In genomic region chr14:14687258-14687890, GRCm38 (mm10) we compare ENCODE assay signal across 23 mouse cellular contexts. TPM values are rescaled to one million over a fixed set of nuclear protein-coding genes. Genes with fewer than 3 reads are reported as not detected.
DNase-seq lines count a peak whose midpoint lies in the region; ATAC-seq and TF ChIP-seq lines count a peak whose summit lies in the region.
"Had no signal": no experiment of that assay in that cellular context is flagged by ENCODE, and none has a peak within 500 bp of the region (broad histone marks: within the 10 kb centered on the region; RNA-seq: fewer than 3 reads in every experiment).

No protein-coding gene starts in this region.

- TF ChIP-seq CTCF in spleen, adult 2 months (IDR thresholded peaks at IDR 0.05; ENCODE audit: extremely low read depth, insufficient read depth, insufficient read length, insufficient replicate concordance), result no peak

- no peaks in the 10 kb centered on the region for H3K36me3 ChIP-seq in spleen, adult 2 months (ENCODE audit: control insufficient read depth, insufficient read depth, low read length)
- no peaks in the 10 kb centered on the region for H3K36me3 ChIP-seq in stomach, embryonic 15.5 days
- H3K36me3 ChIP-seq: embryonic facial prominence, embryonic 12.5 days; heart, embryonic 12.5 days; limb, embryonic 12.5 days; liver, embryonic 15.5 days had no signal

- H3K27me3 ChIP-seq in spleen, adult 2 months (ENCODE audit: control insufficient read depth, insufficient read depth, low read length), result no peaks in the 10 kb centered on the region
- H3K27me3 ChIP-seq in stomach, embryonic 15.5 days (replicated peaks), result no peaks in the 10 kb centered on the region
- H3K27me3 ChIP-seq: embryonic facial prominence, embryonic 12.5 days; heart, embryonic 12.5 days; limb, embryonic 12.5 days; liver, embryonic 15.5 days had no signal

- no peak overlapping the region for H3K4me2 ChIP-seq in stomach, embryonic 15.5 days
- H3K4me2 ChIP-seq: embryonic facial prominence, embryonic 12.5 days; heart, embryonic 12.5 days; hindbrain, embryonic 14.5 days; limb, embryonic 12.5 days; liver, embryonic 15.5 days; midbrain, embryonic 11.5 days had no signal

- ATAC-seq in megakaryocyte progenitor cell, adult 5-6 weeks (replicated peaks; ENCODE audit: poor library complexity), result peak; percentile 19
- ATAC-seq in stomach, embryonic 15.5 days (ENCODE audit: insufficient read depth, low FRiP score, low read depth), result peak; percentile 74
- ATAC-seq: forebrain, embryonic 14.5 days; midbrain, embryonic 16.5 days had no signal

- H3K4me3 ChIP-seq in spleen, adult 2 months (ENCODE audit: extremely low read depth, insufficient read depth, insufficient read length), result peak overlapping the region; percentile 36; the same call in 1 of the 2 replicates
- H3K4me3 ChIP-seq in stomach, embryonic 15.5 days (replicated peaks), result no peak overlapping the region
- H3K4me3 ChIP-seq: embryonic facial prominence, embryonic 12.5 days; heart, embryonic 12.5 days; limb, embryonic 12.5 days; liver, embryonic 15.5 days had no signal

- no peak overlapping the region for H3K9ac ChIP-seq in stomach, embryonic 15.5 days
- H3K9ac ChIP-seq: embryonic facial prominence, embryonic 12.5 days; heart, embryonic 12.5 days; hindbrain, embryonic 14.5 days; limb, embryonic 12.5 days; liver, embryonic 15.5 days had no signal

- no peaks in the 10 kb centered on the region for H3K9me3 ChIP-seq in stomach, embryonic 15.5 days
- H3K9me3 ChIP-seq: embryonic facial prominence, embryonic 12.5 days; heart, embryonic 12.5 days; limb, embryonic 12.5 days; liver, embryonic 15.5 days had no signal

- WGBS in spleen, adult 2 months, result 36% methylated on average over 7 of the region's 7 CpGs
- 65% methylated on average over 7 of the region's 7 CpGs for WGBS in stomach, embryonic 15.5 days

- peaks cover 13% of the 10 kb centered on the region for H3K4me1 ChIP-seq in spleen, adult 2 months (ENCODE audit: control insufficient read depth, insufficient read depth, insufficient read length)
- H3K4me1 ChIP-seq in stomach, embryonic 15.5 days, result no peaks in the 10 kb centered on the region
- H3K4me1 ChIP-seq: embryonic facial prominence, embryonic 12.5 days; heart, embryonic 12.5 days; limb, embryonic 12.5 days; liver, embryonic 15.5 days had no signal

- H3K27ac ChIP-seq in spleen, adult 2 months (ENCODE audit: insufficient read depth, low read length), result peak overlapping the region; percentile 63; the same call in 1 of the 2 replicates
- H3K27ac ChIP-seq in stomach, embryonic 15.5 days, result no peak overlapping the region
- H3K27ac ChIP-seq: embryonic facial prominence, embryonic 12.5 days; hindbrain, embryonic 14.5 days; limb, embryonic 12.5 days; liver, embryonic 15.5 days; macrophage had no signal

- TF ChIP-seq POLR2A in spleen, adult 2 months (IDR thresholded peaks at IDR 0.05; ENCODE audit: low read depth, low read length), result no peak

- DNase-seq in spleen, adult 2 months (ENCODE audit: low read depth in 1 of 2, low spot score in 2 of 2), result no peak
- no peak for DNase-seq in spleen, postnatal 14 days (ENCODE audit: low spot score in 2 of 2)
- DNase-seq in lung, postnatal 36 days, result no peak
- no peak for DNase-seq in c-Kit-positive CD71-positive TER-119-positive erythroid progenitor cells, embryonic 14.5 days (ENCODE audit: low spot score)
- no peak for DNase-seq in kidney, adult 9 months
- DNase-seq: adrenal gland, postnatal 14 days; cerebellum, adult 11-12 months; cerebellum, adult 9-11 months; embryo, embryonic 11 days; gastrocnemius, postnatal 14 days; kidney, postnatal 14 days; thymus, postnatal 14 days had no signal

RNA-seq across cellular contexts. Expression of gene Slc4a7, which starts 14.7 kb away (rescaled TPM):
- 5.4 and 8.9 TPM in 2 replicates for polyA plus RNA-seq in spleen, adult 2 months (2012; rRNA removed)
- 26.3 and 32.9 TPM in 2 replicates for total RNA-seq in megakaryocyte progenitor cell, adult 5-6 weeks (2015)
- 24.9 and 31.9 TPM in 2 replicates for total RNA-seq in megakaryocyte progenitor cell, adult 5-6 weeks (2017)
- polyA plus RNA-seq in stomach, embryonic 15.5 days (2015; fragmentation: Nextera tagmentation; extraction: Ambion mirVana), result 15.6 and 16.2 TPM in 2 replicates
